Mouse (Mus musculus): ENCODE measurements around the gene Slc6a18. TPM values are rescaled to one million over a fixed set of nuclear protein-coding genes. Genes with fewer than 3 reads are reported as not detected.
A peak's percentile ranks its signal among the peaks of the same experiment; 100 is the strongest.

Slc6a18 gene
- total and polyA plus RNA-seq, 3 experiments: not detected

DNA sequence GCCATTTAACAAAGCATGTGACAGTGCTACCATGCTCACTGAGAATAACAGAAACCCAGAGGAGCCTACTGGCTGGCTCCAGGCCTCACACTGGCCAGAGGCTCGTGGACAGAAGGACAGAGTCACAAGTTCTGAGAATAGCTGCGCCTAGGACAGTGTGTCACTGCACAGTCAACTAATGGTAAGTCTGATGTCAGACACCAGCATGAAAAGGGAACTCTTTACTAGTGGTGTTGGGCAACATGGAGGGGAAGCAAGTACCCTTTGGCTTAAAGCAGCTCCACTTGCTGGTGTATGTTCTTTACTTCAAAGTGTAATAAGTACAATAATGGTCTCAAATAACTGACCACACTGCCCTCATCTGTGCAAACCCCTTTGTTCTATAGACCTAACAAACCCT lies 15.5 kb upstream of the Slc6a18 start:
- intact Hi-C loops (cut with DNase I): loop anchor here (2.0 kb wide), 1 partner anchor 181 kb away; no protein-coding TSS in a partner anchor
- H3K36me3 ChIP-seq (ENCODE audit: control insufficient read depth, insufficient read depth, low read length): no peaks in the 10 kb centered on the region
- WGBS: 56% methylated on average over 2 of the region's 2 CpGs

DNA sequence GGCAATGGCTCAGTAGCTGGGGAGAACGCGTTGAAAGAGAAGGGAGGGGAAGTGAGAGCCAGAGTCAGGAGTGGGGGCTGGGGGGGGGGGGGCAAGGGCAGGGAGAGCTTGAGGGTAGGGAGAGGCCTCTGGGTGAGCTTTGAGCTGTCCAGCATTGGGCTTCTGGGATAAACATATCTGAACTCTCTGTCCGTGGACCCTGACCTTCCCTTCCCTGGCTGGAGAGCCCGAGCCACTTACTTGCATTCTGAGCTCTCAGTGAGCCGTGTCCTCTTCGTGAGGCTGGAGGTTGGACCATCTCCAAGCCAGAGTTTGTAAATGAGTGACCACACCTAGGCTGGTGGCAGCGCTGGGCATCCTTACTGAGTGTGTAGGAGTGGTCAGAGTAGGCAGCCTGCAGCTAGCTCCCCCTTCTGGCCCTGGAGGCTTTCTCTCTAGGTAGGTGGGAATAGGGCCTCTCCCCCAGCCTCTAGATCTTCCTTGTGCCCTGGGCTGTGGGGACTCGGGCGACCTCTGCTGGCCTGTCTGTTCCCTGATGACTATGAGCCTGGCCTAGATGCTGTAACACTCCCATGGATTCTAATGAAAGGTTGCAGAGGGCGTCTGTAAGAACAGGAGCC lies 14.5 kb upstream of the Slc6a18 start:
- DNase-seq: peak; percentile 45 to 48
- intact Hi-C loops (cut with DNase I): loop anchor here (2.0 kb wide), 1 partner anchor 180 kb away; no protein-coding TSS in a partner anchor
- H3K9ac ChIP-seq (ENCODE audit: low read depth, low read length): no peak overlapping the region
- H3K36me3 ChIP-seq (ENCODE audit: control insufficient read depth, insufficient read depth, low read length): no peaks in the 10 kb centered on the region
- H3K27ac ChIP-seq: no peak overlapping the region
- no peak overlapping the region for H3K4me3 ChIP-seq
- H3K4me1 ChIP-seq (ENCODE audit: control insufficient read depth, insufficient read depth, low read length): no peaks in the 10 kb centered on the region
- TF ChIP-seq EP300 (IDR thresholded peaks at IDR 0.05; ENCODE audit: insufficient read depth, low read depth, low read length): no peak
- peak; percentile 73 for TF ChIP-seq CTCF (IDR thresholded peaks at IDR 0.05)
- no peak for TF ChIP-seq POLR2A (IDR thresholded peaks at IDR 0.05; ENCODE audit: insufficient read depth, low read depth, low read length)
- H3K79me2 ChIP-seq (replicated peaks; ENCODE audit: control insufficient read depth, insufficient read depth, low read length): no peaks in the 10 kb centered on the region
- 29% methylated on average over 10 of the region's 10 CpGs for WGBS
- H3K27me3 ChIP-seq (ENCODE audit: control insufficient read depth, insufficient read depth, low read length): no peaks in the 10 kb centered on the region

More for the DNA sequence above, 15.5 kb upstream of the Slc6a18 start:
- Histone ChIP-seq H3K9ac (ENCODE audit: low read depth, low read length) (no peak overlapping the region), H3K27me3 (ENCODE audit: control insufficient read depth, insufficient read depth, low read length) (no peaks in the 10 kb centered on the region), H3K27ac (no peak overlapping the region), H3K4me3 (no peak overlapping the region), H3K79me2 (replicated peaks; ENCODE audit: control insufficient read depth, insufficient read depth, low read length) (no peaks in the 10 kb centered on the region), H3K4me1 (ENCODE audit: control insufficient read depth, insufficient read depth, low read length) (no peaks in the 10 kb centered on the region)
- TF ChIP-seq CTCF (IDR thresholded peaks at IDR 0.05): no peak
- TF ChIP-seq EP300 (IDR thresholded peaks at IDR 0.05; ENCODE audit: insufficient read depth, low read depth, low read length): no peak
- no peak for TF ChIP-seq POLR2A (IDR thresholded peaks at IDR 0.05; ENCODE audit: insufficient read depth, low read depth, low read length)
- no peak for DNase-seq

DNA sequence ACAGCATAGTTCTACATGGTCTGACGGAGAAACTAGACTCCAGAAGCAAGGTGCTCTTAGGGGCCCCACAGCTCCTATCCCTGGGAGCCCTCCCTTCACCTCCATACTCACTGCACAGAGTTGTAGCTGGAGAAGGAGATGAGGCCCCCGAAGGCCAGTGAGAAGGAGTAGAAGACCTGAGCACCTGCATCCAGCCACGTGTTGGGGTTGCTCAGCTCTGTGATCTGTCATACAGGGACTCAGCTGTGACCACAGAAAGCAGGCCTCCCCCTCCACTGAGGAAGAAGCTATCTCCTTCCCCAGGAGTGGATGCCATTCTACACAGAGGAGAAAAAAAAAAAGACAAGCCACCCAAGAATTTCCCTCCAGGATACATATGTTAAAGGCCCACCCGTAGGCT lies 11.1 kb upstream of the Slc6a18 start:
- H3K4me1 ChIP-seq (ENCODE audit: control insufficient read depth, insufficient read depth, low read length): no peaks in the 10 kb centered on the region; the same call in 1 of the 2 replicates
- no peaks in the 10 kb centered on the region for H3K79me2 ChIP-seq (replicated peaks; ENCODE audit: control insufficient read depth, insufficient read depth, low read length)
- DNase-seq: no peak
- H3K9ac ChIP-seq (ENCODE audit: low read depth, low read length): no peak overlapping the region
- TF ChIP-seq EP300 (IDR thresholded peaks at IDR 0.05; ENCODE audit: insufficient read depth, low read depth, low read length) (no peak), POLR2A (IDR thresholded peaks at IDR 0.05; ENCODE audit: insufficient read depth, low read depth, low read length) (no peak), CTCF (IDR thresholded peaks at IDR 0.05) (no peak)
- 71% methylated on average over 4 of the region's 4 CpGs for WGBS
- intact Hi-C loops (cut with DNase I): no loop called here
- H3K4me3 ChIP-seq: no peak overlapping the region
- no peak overlapping the region for H3K27ac ChIP-seq
- no peaks in the 10 kb centered on the region for H3K27me3 ChIP-seq (ENCODE audit: control insufficient read depth, insufficient read depth, low read length)
- no peaks in the 10 kb centered on the region for H3K36me3 ChIP-seq (ENCODE audit: control insufficient read depth, insufficient read depth, low read length)

DNA sequence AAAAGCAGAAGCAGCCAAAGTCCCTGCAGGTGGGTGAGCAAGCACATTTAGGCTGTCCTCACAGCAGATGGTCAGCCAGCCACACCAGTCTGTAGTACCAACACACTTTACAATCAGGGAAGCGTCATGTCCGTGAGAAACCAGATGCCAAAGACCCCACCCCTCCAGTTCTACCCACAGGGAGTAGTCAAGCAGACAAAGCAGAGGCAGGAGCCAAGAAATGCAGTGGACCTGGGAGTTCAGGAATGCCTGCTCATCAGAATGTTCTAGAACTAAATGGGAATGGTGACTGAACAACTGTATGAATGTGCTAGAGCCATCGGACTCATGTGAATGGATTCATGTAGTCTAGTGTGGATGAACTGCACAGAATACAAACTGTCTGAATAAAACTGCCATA lies 9.8 kb upstream of the Slc6a18 start:
- Histone ChIP-seq H3K9ac (ENCODE audit: low read depth, low read length) (no peak overlapping the region), H3K4me3 (no peak overlapping the region), H3K4me1 (ENCODE audit: control insufficient read depth, insufficient read depth, low read length) (peaks cover 3% of the 10 kb centered on the region; the same call in 1 of the 2 replicates), H3K36me3 (ENCODE audit: control insufficient read depth, insufficient read depth, low read length) (no peaks in the 10 kb centered on the region), H3K27me3 (ENCODE audit: control insufficient read depth, insufficient read depth, low read length) (no peaks in the 10 kb centered on the region), H3K79me2 (replicated peaks; ENCODE audit: control insufficient read depth, insufficient read depth, low read length) (no peaks in the 10 kb centered on the region), H3K27ac (no peak overlapping the region)
- TF ChIP-seq EP300 (IDR thresholded peaks at IDR 0.05; ENCODE audit: insufficient read depth, low read depth, low read length) (no peak), POLR2A (IDR thresholded peaks at IDR 0.05; ENCODE audit: insufficient read depth, low read depth, low read length) (no peak), CTCF (IDR thresholded peaks at IDR 0.05) (no peak)
- WGBS: 72% methylated on average over 3 of the region's 3 CpGs
- no peak for DNase-seq
- intact Hi-C loops (cut with DNase I): no loop called here

DNA sequence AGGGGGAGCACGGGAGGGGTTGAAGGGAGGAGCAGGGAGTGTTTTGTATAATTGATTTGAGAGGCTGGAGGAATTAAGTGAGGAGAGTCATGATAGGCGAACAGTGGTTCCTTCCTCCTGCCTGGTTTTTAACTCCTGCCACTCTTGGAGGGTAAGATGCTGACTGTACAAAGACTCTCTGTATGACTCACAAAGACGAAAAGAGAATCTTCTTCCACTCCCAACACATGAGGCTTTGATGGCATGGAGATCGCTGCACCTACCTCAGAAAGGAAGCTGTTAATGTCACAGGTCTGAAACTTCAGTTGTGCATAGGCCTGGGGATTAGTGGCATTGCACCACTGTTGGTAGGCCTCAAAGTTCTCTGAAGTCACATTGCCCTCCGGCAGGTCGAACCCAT lies 7.7 kb upstream of the Slc6a18 start:
- intact Hi-C loops (cut with DNase I): no loop called here
- Histone ChIP-seq H3K9ac (ENCODE audit: low read depth, low read length) (no peak overlapping the region), H3K79me2 (replicated peaks; ENCODE audit: control insufficient read depth, insufficient read depth, low read length) (no peaks in the 10 kb centered on the region), H3K4me1 (ENCODE audit: control insufficient read depth, insufficient read depth, low read length) (peaks cover 3% of the 10 kb centered on the region; the same call in 1 of the 2 replicates), H3K4me3 (no peak overlapping the region), H3K27me3 (ENCODE audit: control insufficient read depth, insufficient read depth, low read length) (no peaks in the 10 kb centered on the region), H3K36me3 (ENCODE audit: control insufficient read depth, insufficient read depth, low read length) (no peaks in the 10 kb centered on the region), H3K27ac (no peak overlapping the region)
- TF ChIP-seq POLR2A (IDR thresholded peaks at IDR 0.05; ENCODE audit: insufficient read depth, low read depth, low read length) (no peak), CTCF (IDR thresholded peaks at IDR 0.05) (no peak), EP300 (IDR thresholded peaks at IDR 0.05; ENCODE audit: insufficient read depth, low read depth, low read length) (no peak)
- 89% methylated on average over 6 of the region's 6 CpGs for WGBS
- DNase-seq: no peak

DNA sequence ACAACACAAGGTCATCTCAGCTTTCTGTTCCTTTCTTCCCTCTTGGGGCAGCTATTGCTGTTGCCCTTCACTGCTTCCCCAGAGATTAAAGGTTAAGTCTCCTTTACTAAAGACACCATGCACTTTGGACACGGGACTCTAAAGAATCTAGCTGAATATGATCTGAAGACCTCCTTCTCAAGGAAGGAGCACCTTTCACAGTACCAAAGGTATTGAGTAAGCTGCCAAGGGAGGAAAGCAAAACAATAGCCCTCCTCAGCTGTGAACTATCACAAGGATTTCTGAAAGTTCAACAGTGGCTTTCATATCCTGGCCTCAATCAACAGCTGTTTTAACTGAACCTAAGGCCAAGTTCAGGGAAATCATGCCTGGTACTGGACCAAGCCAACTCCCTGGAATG lies 6.6 kb upstream of the Slc6a18 start:
- intact Hi-C loops (cut with DNase I): no loop called here
- H3K79me2 ChIP-seq (replicated peaks; ENCODE audit: control insufficient read depth, insufficient read depth, low read length): no peaks in the 10 kb centered on the region
- no peak overlapping the region for H3K27ac ChIP-seq
- TF ChIP-seq CTCF (IDR thresholded peaks at IDR 0.05): no peak
- no peak for TF ChIP-seq POLR2A (IDR thresholded peaks at IDR 0.05; ENCODE audit: insufficient read depth, low read depth, low read length)
- no peak for TF ChIP-seq EP300 (IDR thresholded peaks at IDR 0.05; ENCODE audit: insufficient read depth, low read depth, low read length)
- no peak for DNase-seq
- H3K4me3 ChIP-seq: no peak overlapping the region
- H3K9ac ChIP-seq (ENCODE audit: low read depth, low read length): no peak overlapping the region
- H3K27me3 ChIP-seq (ENCODE audit: control insufficient read depth, insufficient read depth, low read length): no peaks in the 10 kb centered on the region
- 61% methylated on average over 1 of the region's 1 CpGs for WGBS
- H3K4me1 ChIP-seq (ENCODE audit: control insufficient read depth, insufficient read depth, low read length): peaks cover 3% of the 10 kb centered on the region; the same call in 1 of the 2 replicates
- H3K36me3 ChIP-seq (ENCODE audit: control insufficient read depth, insufficient read depth, low read length): no peaks in the 10 kb centered on the region

All from heart, adult 2 months (tissue).